Mouse (Mus musculus): ENCODE data around the gene Cklf.
"Not testable (repeated sequence)": the region's sequence is repeated elsewhere in the genome, so short reads cannot be mapped to it uniquely, and the experiment has no call there.

The Cklf gene

DNA sequence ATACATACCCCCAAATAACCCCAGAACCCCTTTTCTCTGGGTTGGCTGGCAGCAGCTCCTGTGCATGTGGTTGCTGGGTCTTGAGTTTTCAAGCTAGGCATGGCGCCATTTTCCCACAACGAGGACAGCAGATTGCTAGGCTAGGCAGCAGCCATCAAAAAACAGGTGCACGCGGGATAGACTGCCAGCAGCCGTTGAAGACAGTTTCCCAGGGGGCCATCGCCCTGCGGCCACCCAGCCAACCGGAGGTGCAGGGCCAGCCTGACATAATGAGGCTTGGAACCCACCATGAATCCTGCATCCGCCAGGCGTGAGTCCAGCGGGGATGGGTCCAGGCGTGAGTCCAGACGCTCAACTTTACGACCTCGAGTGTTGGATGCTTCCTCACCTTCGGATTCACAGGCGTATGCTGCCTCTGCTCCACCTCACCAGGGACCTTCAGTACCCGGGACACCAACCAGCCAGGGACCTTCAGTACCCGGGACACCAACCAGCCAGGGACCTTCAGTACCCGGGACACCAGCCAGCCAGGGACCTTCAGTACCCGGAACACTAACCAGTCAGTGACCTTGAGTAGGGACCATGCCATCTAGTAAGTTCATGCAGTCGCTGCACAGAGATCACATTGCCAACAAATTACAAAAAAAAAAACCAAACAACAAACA is 13.7 kb downstream of the Cklf start:
- DNase-seq (ENCODE audit: low read depth, low spot score) = not testable (repeated sequence)

GRCm38 (mm10) chr8:104268368-104268767 is 17.7 kb downstream of the Cklf start:
- no peak for DNase-seq (ENCODE audit: low read depth, low spot score)

DNA sequence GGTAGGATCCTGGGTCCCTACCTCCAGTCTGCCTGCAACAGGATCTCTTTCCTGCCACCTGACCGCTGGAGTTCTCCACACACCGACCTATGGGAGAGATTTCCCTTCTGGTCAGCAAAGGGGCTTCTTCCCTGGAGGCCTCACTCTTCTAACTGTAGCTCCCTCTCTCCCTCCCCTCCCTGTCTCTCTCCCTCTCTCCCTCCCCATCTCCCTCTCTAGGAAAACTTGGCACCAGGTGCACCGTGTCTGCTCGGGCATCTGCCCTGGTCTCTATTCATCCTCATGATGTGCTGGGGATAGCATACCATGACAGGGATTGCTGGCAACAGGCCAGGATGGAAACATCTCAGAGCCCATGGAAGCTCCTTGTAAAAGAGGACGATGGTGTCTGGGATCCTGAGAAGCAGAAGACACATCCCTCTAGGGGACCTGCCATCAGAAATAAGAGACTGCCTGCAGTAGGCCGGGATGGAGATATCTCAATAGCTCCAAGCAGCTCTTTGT is 18.3 kb downstream of the Cklf start:
- no peak for DNase-seq (ENCODE audit: low read depth, low spot score)

- DNase-seq (ENCODE audit: low read depth, low spot score) = not testable (repeated sequence)
These were observed 42.4 kb downstream of the Cklf start, which contains the start of gene Cmtm2a for GRCm38 (mm10) chr8:104293081-104293480. Gene Cmtm2a (minus strand): TSS chr8:104293181.

- DNase-seq (ENCODE audit: low read depth, low spot score) = no peak
These were observed 43.7 kb downstream of the Cklf start for GRCm38 (mm10) chr8:104294396-104294795.

GRCm38 (mm10) chr8:104301577-104301976 is 50.9 kb downstream of the Cklf start:
- not testable (repeated sequence) for DNase-seq (ENCODE audit: low read depth, low spot score)

DNA sequence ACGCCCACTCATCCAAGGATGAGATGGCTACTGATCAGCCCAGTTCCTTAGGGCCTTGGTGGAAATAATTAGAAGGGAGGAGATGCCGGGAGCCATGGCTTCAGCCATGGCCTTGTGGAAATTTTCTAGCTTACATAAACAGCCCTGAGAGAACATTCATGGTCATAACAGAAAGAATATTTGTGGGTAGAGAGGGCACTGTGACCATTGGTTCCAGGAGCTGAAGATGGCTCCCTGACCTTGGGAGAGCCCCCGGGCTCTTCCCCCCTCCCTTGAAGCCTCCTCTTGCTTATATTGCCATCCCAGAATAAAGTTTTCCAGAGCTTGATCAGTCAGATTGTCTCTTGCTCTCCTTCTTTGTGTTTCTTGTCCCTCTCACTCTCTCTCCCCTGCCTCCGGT is 51.9 kb downstream of the Cklf start:
- not testable (repeated sequence) for DNase-seq (ENCODE audit: low read depth, low spot score)

DNA sequence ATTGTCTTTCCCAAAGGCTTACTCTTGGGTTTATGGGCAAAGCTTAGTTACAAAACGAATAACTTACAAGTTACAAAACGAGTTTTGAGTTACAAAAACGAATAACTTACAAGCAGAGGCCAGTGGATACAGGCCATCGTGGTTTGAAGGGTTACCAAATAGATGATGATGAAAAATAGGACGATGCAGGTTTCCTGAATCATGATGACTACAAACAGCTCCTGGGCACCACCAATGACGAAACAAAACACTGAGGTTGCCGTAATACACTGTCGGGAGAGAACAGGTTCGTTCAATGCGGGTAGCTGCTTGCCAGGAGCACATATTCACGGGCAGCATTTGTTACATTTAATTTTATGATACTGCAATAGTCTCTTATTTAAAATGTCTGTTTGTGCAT is 54.3 kb downstream of the Cklf start:
- no peak for DNase-seq (ENCODE audit: low read depth, low spot score)

DNA sequence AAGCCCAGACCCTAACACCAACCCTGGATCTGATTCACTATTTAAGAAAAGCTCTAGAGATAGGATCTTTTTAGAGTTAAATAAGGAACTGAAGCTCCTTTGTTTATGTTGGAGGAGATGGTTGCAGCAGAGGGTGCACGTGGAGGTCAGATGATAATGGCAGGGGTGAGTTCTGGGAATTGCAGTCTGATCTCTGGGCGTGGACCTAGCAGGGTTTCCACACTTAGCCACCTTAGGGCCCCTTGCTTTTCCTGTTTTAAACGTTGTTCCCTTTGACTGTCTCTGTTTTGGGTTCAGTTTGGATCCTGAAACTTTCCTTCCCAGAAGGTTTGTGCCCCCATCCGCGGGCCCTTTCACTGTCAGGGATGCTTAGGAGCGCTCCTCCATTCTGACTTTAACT is 57.7 kb downstream of the Cklf start:
- DNase-seq (ENCODE audit: low read depth, low spot score) = not testable (repeated sequence)

- not testable (repeated sequence) for DNase-seq (ENCODE audit: low read depth, low spot score)
These were observed 58.9 kb downstream of the Cklf start, which contains the start of the genes Gm45711 and Cmtm1 for GRCm38 (mm10) chr8:104309441-104310155. Gene Gm45711 (minus strand): TSS chr8:104310081. Gene Cmtm1 (minus strand): TSS chr8:104310145.

DNA sequence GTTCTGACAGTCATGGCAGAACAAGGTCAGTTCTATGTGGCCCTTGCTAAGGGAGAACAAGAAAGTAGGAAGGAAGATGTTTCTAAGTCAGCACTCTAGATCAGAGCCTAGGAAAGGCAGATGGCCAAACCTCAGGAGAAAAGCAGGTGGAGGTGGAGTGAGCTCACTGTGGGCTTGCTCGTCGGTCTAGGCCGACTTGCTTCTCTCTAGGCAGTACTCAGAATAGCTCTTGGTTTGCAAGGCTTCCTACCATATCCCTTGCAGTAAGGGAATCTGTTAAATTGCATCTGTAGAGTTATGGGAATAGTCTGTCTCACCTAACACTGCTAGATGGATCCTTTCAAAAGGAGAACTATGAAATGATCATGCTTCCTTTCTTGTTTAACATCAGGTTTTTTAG is 61.4 kb downstream of the Cklf start:
- DNase-seq (ENCODE audit: low read depth, low spot score) = not testable (repeated sequence)

GRCm38 (mm10) chr8:104313311-104313710 is 62.6 kb downstream of the Cklf start:
- DNase-seq (ENCODE audit: low read depth, low spot score) = no peak

Measured in A20 (cell line).